Mouse (Mus musculus) hindlimb bud, embryonic 11.5 days (tissue): Measurements from ENCODE around the gene Trp53inp2.

Experiments used
- DNase-seq: peaks from one replicate; pipeline ENCODE4 v3.0.0-alpha.2; 2012; ENCODE audit warnings: low read depth, low spot score; ENCODE audit errors: extremely low spot score

Gene Trp53inp2

DNA sequence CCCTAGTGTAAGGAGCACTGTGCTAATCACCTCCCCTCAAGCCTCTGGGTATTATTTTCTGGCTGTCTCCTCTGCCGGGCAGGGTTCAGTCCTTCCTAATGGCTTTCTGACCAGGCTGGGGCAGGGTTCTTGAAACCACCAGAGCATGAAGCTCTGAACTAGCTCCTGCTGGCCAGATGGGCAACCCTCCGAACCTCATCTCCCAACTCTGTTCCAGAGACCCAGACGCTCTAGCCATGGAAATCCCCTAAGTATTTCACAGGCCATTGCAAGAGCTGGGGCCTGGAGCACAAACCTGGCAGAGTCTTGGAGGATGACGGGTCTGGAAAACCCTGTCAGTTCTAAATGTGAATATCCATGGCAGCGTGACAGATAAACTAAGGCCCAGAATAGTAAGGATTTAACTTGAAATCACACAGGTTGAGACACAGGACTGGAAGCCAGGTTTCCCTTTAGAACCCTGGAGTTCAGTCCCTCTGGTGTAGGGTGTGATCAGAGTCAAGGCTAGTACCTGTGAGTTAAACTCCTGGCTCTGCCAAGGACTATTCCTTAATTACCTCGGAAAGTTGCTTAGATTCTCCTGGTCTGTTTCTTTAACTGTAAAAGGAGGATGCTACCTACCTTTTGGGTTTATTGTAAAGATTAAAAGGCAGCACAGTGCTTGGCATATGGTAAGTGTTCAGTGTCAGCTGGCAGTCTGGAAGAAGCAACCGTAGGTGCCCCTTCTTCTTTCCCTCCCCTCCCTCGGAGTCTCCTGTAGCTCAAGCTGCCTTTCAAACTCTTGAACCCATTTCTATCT is at the start of gene Trp53inp2:
Gene Trp53inp2, plus strand, starts transcription at position 799 of the 799 bp plus-strand sequence.
- no peak for DNase-seq

DNA sequence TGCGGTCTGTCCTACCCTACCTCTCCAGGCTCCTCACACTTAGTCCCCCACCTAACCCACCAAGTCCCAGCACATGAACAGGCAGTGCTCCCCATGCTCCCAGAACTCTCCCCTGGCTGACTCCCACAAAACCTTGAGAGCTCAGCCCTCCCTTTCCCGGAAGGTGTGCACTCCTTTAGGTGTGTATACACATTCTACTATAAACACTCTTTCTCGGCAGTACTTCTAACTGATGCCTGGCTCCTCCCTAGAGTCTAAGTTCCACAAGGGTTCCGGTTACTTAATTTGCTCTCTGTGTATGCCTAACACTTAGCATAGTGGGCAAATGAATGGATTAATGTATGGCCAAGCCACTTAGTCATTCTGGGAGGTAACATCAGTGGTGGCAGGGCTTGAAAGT is 49.5 kb upstream of the Trp53inp2 start:
- DNase-seq = no peak

DNA sequence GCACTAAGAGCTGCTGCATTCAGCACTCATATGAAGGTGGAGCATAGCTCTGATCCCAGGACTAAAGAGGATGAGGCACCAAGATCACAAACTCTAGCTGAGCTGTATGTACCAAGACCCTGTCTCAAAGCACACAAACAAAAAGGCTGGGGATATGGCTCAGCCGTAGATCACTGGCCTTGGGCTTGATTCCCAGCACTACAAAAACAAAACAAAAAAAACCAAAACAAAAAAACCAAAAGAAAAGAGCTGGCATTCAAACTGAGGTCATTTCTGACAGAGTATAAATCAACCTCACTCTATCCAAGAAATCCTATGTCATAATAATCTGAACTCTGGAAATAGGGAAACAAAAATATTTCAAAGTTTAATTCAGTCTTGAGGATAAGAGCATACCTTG is 47.4 kb upstream of the Trp53inp2 start:
- DNase-seq = no peak

DNA sequence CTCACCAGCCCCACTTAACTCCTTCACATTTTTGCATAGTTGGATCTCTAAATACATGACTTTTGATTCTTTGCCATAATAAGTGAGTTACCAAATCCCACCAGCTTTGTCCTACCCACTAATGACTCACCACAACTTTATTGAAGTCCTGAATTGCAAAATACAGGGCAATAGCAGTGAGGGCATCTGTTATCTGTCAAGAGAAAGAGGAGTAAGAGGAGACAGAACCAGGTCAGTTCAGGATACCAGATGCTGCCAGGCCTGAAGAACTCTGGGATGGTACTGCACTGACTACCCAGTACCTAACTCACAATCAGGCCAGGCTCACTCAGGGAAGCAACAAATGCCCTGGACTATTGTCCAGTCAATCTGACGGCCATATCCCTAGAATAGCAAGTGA is 45.6 kb upstream of the Trp53inp2 start:
- DNase-seq = no peak

- DNase-seq = no peak
Observed at GRCm38 (mm10) chr2:155336254-155336653, 44.6 kb upstream of the Trp53inp2 start.

DNA sequence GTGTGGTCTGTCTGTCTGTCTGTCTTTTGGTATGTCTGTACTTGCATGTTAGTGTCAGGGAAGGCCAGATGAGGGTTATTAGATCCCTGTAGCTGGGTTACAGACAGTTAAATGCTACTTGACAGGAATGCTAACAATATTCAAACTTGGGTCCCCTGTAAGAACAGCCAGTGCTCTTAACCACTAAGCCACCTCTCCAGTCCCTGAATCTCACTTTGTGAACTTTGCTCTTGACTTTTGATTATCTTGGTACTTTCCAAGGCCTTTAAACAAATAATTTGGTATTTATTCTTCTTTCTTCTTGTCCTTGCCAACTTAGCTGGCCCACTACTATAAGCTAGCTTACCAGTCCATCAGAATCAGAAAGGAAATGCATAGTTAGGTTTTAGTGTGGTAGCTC is 40.7 kb upstream of the Trp53inp2 start:
- no peak for DNase-seq

GRCm38 (mm10) chr2:155346670-155347069 is 34.2 kb upstream of the Trp53inp2 start:
- no peak for DNase-seq

- DNase-seq = no peak
Observed at GRCm38 (mm10) chr2:155354402-155354801, 26.5 kb upstream of the Trp53inp2 start.

- DNase-seq = peak; percentile 88
Observed at GRCm38 (mm10) chr2:155356971-155357591, 23.8 kb upstream of the Trp53inp2 start, which contains the start of gene Pigu. TSS of gene Pigu (minus strand) at chr2:155357430.

DNA sequence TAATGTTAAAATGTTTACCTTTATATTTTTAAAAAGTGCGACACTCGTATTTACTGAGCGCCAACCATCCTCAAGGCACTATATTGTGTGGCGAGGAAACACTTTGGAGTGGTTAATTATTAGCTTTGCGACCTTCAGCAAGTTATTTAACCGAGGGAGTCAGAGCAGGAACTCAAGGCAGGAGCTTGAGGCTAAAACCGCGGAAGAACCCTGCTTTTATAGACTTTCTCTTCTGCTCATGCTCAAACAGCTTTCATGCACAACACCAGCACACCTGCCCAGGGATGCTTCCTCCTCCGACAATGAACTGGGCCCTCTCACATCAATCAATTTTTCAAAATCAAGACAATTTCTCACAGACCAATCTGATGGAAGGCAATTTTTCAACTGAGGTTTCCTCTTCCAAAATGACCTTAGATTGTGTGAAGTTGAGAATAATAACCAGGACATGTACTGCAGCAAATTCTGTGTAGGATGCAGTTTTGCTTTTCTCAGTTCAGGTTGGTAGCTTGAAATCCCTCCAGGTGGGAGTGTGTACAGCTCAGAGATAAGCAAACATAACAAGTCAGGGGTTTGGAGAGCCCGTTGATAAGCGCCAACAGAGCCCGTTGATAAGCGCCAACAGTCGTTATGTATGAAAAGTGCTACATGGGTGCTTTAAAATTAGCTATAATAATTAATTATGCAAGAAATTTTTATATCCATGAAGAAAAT is 23.0 kb upstream of the Trp53inp2 start:
- DNase-seq = peak; percentile 12

GRCm38 (mm10) chr2:155367635-155368284 is 13.1 kb upstream of the Trp53inp2 start:
- DNase-seq = no peak

GRCm38 (mm10) chr2:155369333-155369883 is 11.5 kb upstream of the Trp53inp2 start:
- DNase-seq = no peak

DNA sequence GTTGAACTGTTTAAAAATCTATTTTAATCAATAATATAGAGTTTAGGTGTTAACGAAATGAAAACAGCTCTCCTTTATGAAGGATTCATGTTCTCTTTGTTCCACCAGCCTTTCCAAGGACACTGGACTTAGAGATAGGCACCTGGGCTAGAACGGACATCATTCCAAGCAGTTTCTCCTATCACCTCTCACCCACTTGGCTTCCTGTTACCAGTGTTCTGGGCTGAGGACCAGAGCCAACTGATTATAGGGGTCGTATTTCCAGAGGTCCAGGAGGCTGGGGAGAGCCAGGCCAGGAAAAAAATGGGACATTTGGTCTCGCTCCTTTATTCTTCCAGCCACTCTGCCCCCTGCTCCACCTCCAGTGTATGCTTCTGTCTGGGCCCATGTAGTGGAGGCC is 8.4 kb upstream of the Trp53inp2 start:
- no peak for DNase-seq

GRCm38 (mm10) chr2:155373302-155373701 is 7.6 kb upstream of the Trp53inp2 start:
- DNase-seq = no peak

DNA sequence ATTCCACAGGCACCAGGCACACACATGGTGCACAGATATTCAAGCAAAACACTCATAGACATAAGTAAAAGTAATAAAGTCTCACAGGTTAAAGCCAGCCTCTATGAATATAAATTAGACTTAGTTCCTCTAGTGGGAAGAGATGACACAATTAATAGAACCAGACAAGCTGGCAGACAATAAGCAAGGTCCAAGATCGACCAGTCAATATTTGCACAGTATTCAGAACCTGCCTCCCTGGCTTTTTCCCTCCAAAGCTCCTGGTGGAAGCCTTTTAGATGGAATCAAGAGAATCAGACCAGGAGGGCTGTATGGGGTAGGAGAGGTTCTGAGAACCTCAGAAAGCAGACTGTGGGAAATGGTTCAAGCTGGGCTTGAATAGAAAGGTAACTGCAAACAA is 7.0 kb upstream of the Trp53inp2 start:
- no peak for DNase-seq

GRCm38 (mm10) chr2:155374521-155374920 is 6.3 kb upstream of the Trp53inp2 start:
- DNase-seq = no peak

DNA sequence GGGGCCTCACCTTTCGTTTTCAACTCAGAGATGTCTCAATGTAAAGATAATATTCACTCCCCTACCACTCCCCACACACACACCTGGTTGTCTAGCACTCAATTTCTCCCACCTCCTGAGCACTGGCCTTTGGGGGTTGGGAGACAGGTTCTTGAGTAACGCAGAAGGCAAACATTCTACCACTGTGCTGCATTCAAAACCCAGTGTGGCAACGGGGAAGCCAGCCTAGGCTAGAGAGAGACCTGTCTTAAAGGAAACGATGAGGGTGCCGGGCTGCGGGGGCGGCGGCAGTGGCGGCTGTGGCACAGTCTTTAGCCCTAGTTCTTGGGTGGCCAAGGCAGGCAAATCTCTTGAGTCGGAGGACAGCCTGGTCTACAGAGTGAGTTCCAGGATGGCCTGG is 4.7 kb upstream of the Trp53inp2 start:
- DNase-seq = no peak

GRCm38 (mm10) chr2:155381060-155381437 is 190 bp downstream of the Trp53inp2 start:
- peak; percentile 6 for DNase-seq

DNA sequence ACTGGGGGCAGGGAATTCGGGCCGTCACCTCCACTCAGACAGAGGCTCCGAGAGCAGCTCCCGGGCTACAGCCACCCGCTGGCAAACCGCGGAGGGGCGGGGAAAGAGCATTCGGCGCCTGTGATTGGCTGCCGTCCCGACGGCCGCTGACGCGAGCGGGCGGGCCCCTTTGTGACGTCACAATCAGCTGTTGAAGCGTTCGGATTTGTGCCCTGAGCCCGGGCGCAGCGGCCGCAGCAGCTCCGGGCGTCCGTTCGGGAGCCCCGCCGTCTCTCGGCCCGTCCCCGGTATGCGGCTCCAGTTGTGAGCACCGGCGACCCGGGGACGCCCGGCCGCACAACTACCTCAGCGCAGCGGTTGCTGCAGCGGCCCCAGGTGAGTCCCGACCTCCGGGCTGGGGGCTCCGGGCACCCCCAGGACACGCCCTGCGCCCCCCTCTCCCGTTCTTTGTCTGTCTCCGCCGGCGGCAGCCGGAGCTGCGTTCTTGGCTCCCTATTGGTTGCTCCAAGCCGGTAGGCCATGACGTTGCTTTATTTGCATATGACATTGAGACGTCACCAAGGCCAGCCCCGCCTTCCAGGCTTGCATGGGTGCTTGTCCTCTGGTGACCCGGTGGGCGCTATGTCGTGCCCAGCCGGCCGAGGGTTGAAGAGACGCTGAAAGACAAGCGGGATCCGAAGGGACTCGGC is 928 bp downstream of the Trp53inp2 start:
- DNase-seq = peak; percentile 89

DNA sequence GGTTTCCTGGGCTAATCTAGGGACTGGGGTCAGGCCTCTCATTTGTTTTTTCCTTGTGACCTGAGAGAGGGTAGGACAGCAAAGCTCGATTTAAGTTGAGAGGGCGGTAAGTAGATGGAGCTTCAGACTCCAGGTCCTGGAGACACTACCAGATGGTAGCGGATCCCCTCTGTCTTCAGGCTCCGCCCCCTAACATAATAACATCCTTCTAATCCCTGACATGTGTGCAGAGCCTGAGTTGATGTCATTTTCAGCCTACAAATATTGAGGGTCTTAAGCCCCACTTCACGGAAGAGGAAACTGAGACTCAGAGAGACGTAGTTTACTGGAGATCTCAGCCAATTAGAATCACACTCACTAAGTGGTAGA is 1.5 kb downstream of the Trp53inp2 start:
- DNase-seq = no peak
